Mouse (Mus musculus) olfactory bulb, adult 2 months (tissue): ENCODE results near the gene Plxnb2.

ENCODE experiments used
- CTCF ChIP-seq: fragments of 200-500 bp; IDR thresholded peaks from 2 replicates; pipeline ENCODE4 v1.5.1; 2012; ENCODE audit warnings: low read depth, mild to moderate bottlenecking, low read length, moderate library complexity; ENCODE audit not compliant: insufficient read depth
- POLR2A ChIP-seq: fragments of 200-500 bp; IDR thresholded peaks from 2 replicates; pipeline ENCODE4 v1.6.1; 2012; ENCODE audit warnings: mild to moderate bottlenecking, low read depth, low read length, moderate library complexity; ENCODE audit not compliant: insufficient read depth

GRCm38 (mm10) chr15:89152312-89152711 lies 28.3 kb downstream of the Plxnb2 start:
- TF ChIP-seq POLR2A (no peak), CTCF (no peak)
